Mouse (Mus musculus): ENCODE results near the gene Gm2564.
"Not testable (repeated sequence)": the region's sequence is repeated elsewhere in the genome, so short reads cannot be mapped to it uniquely, and the experiment has no call there.

Gene Gm2564

GRCm38 (mm10) chr4:42629419-42629818 lies at the start of gene Gm2564:
Gene Gm2564, plus strand, starts transcription at chr4:42629719.
- DNase-seq (ENCODE audit: low read depth, low spot score) = not testable (repeated sequence)

- DNase-seq (ENCODE audit: low read depth, low spot score) = not testable (repeated sequence)
These were observed 17.6 kb upstream of the Gm2564 start, which contains the start of gene Gm10591 for GRCm38 (mm10) chr4:42611895-42612294. Gene Gm10591, plus strand, starts transcription at chr4:42612195.

- not testable (repeated sequence) for DNase-seq (ENCODE audit: low read depth, low spot score)
These were observed 25.4 kb downstream of the Gm2564 start, which contains the start of gene Ccl27b for GRCm38 (mm10) chr4:42654951-42655350. Gene Ccl27b, plus strand, starts transcription at chr4:42655251.

GRCm38 (mm10) chr4:42661793-42662192 lies 32.3 kb downstream of the Gm2564 start, which contains the start of gene Il11ra2:
Gene Il11ra2, minus strand, starts transcription at chr4:42661893.
- not testable (repeated sequence) for DNase-seq (ENCODE audit: low read depth, low spot score)

- DNase-seq (ENCODE audit: low read depth, low spot score) = not testable (repeated sequence)
These were observed 45.9 kb downstream of the Gm2564 start for GRCm38 (mm10) chr4:42675415-42675814.

DNA sequence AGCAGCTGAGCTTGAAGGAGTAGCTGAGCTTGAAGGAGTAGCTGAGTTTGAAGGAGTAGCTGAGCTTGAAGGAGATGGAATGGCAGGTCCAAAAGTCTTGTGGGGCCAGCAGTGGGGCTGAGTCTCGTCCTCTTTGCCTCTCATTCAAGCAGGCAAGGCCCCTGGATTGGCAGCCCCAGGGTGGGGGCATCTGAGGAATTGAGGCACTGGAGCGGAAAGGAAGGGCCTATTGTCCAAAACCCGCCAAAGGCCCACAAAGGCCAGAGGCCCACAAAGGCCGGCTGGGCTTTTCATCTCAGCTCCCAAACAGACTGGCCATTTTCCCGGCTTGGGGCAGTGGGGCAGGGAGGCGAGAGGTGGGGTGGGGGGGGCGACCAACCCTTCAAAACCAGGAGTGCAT lies 49.8 kb downstream of the Gm2564 start:
- not testable (repeated sequence) for DNase-seq (ENCODE audit: low read depth, low spot score)

GRCm38 (mm10) chr4:42680374-42681356 lies 51.1 kb downstream of the Gm2564 start:
- not testable (repeated sequence) for DNase-seq (ENCODE audit: low read depth, low spot score)
